Mouse (Mus musculus): ENCODE data around the gene Fbxo31. TPM values are rescaled to one million over a fixed set of nuclear protein-coding genes. Genes with fewer than 3 reads are reported as not detected.

The Fbxo31 gene
- polyA plus RNA-seq, 1 experiment, result 38.8 TPM

DNA sequence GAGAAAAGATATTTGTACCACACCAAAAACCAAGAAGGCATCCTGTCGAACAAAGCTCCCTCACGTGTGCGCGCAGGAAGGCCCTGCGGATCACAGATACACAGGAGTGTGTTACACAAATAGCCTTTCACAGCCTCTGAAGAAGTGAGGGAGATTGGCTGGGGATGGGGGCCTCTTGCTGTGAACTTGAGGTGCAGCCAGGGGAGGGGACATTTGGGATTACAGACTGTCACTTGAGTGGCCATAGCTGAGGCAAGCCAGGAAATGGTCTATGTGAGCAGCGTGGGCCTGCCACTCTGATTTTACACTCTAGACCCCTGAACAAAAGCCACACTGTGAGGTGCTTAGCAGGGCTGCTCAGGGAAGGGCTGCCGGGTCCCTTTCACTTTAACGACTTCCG is 66.9 kb downstream of the Fbxo31 start:
- DNase-seq (ENCODE audit: low read depth), result no peak
- TF ChIP-seq CTCF (IDR thresholded peaks at IDR 0.05; ENCODE audit: borderline replicate concordance, extremely low read depth, insufficient read depth, insufficient read length), result no peak
- no peak for TF ChIP-seq POLR2A (IDR thresholded peaks at IDR 0.05; ENCODE audit: borderline replicate concordance, extremely low read depth, insufficient read depth, insufficient read length, poor library complexity, severe bottlenecking)

Other genes with a start within 250 kb of the Fbxo31 start
- not detected in 2 replicates for gene 1700018B08Rik, start 34.5 kb downstream of the Fbxo31 start, polyA plus RNA-seq (2012; rRNA removed)
- gene Map1lc3b, start 11.6 kb upstream of the Fbxo31 start, polyA plus RNA-seq (2012; rRNA removed), result 72.7 and 121 TPM in 2 replicates
- 66.6 and 84.4 TPM in 2 replicates for gene Zcchc14, start 74.1 kb upstream of the Fbxo31 start, polyA plus RNA-seq (2012; rRNA removed)
- 28.7 and 57.2 TPM in 2 replicates for gene Jph3, start 150.8 kb upstream of the Fbxo31 start, polyA plus RNA-seq (2012; rRNA removed)

Measured in brain, embryonic 14.5 days (tissue).